Mouse (Mus musculus) forebrain, embryonic 11.5 days (tissue): ENCODE measurements at regions not wholly inside any gene's neighbourhood (a gene's known extent, or its start where the extent isn't known, plus 50 kb on each side); places are given as distances from the start of the nearest gene placed in this dataset.

Experiments used
- ATAC-seq: fragments of 200-750 bp; cut with Nextera tagmentation; replicated peaks from 2 replicates; pipeline ENCODE4 v1.8.0; 2017; ENCODE audit warnings: moderate TSS enrichment; ENCODE audit not compliant: low FRiP score
- DNase-seq: peaks from one replicate; pipeline ENCODE4 v3.0.0-alpha.2; 2017; ENCODE audit warnings: low spot score
- H3K27ac ChIP-seq: fragments of 300-500 bp; sonication (generic); 2 replicates; pipeline ENCODE4 v1.5.1; 2014; ENCODE audit warnings: low read depth, low read length
- H3K27me3 ChIP-seq: fragments of 300-500 bp; sonication (generic); 2 replicates; pipeline ENCODE4 v1.6.1; 2014; ENCODE audit warnings: mild to moderate bottlenecking, low read length, mixed read lengths; ENCODE audit not compliant: control insufficient read depth, insufficient read depth
- H3K36me3 ChIP-seq: fragments of 300-500 bp; sonication (generic); 2 replicates; pipeline ENCODE4 v1.6.1; 2014; ENCODE audit warnings: mild to moderate bottlenecking, low read length, moderate library complexity, mixed read lengths; ENCODE audit not compliant: control insufficient read depth, insufficient read depth
- H3K4me1 ChIP-seq: fragments of 300-500 bp; sonication (generic); replicated peaks from 2 replicates; pipeline ENCODE4 v1.6.1; 2014; ENCODE audit warnings: low read length, mixed read lengths; ENCODE audit not compliant: control insufficient read depth, insufficient read depth
- H3K4me2 ChIP-seq: fragments of 300-500 bp; sonication (generic); 2 replicates; pipeline ENCODE4 v1.6.1; 2014; ENCODE audit warnings: low read depth, mild to moderate bottlenecking, low read length, moderate library complexity, mixed read lengths; ENCODE audit not compliant: severe bottlenecking
- H3K4me3 ChIP-seq: fragments of 300-500 bp; sonication (generic); 2 replicates; pipeline ENCODE4 v1.5.1; 2014; ENCODE audit warnings: low read depth, low read length
- H3K9ac ChIP-seq: fragments of 300-500 bp; sonication (generic); 2 replicates; pipeline ENCODE4 v1.6.1; 2014; ENCODE audit warnings: low read length
- H3K9me3 ChIP-seq: fragments of 300-500 bp; sonication (generic); 2 replicates; pipeline ENCODE4 v1.6.1; 2016; ENCODE audit warnings: low read length, mixed read lengths; ENCODE audit not compliant: control insufficient read depth
- WGBS: fragments of 180-500 bp; shearing (Covaris S2); extraction: QIAGEN DNeasy Blood & Tissue Kit; methylation state at CpG from one replicate; pipeline ENCODE4 v1.1.7; 2014; 5-methylcytosine and 5-hydroxymethylcytosine counted together

DNA sequence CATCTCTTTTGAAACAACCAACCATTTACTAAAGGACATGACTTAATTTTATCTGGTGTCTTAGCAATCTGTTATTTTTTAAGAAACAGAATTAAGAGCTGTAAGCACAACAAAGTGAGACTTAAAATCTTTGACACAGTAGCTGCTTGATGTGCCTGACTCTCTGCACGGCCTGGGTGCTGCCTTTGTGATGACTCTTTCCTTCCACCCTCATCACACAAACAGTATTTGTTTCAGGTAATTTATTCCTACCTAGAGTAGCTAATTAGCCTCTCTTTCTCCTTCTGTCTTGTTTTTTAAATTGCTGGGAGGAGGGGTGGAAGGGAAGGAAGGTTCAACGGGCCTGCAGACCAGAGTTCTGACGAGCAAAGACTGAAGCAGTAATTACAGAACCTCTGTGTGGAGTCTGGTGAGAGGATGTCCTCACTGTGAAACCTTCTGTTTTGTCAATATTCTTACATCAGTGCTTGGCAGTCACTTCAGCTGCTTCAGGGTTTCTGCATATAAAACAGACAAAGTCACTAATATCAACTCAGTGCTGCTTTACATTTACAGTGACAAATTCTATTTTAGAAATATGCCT, 829.6 kb downstream of the D3Ertd751e start:
- Histone ChIP-seq H3K27me3 (no peaks in the 10 kb centered on the region), H3K9me3 (no peaks in the 10 kb centered on the region), H3K9ac (no peak overlapping the region), H3K27ac (no peak overlapping the region), H3K4me2 (no peak overlapping the region), H3K4me1 (peaks cover 2% of the 10 kb centered on the region; the same call in 1 of the 2 replicates), H3K36me3 (no peaks in the 10 kb centered on the region), H3K4me3 (no peak overlapping the region)
- 14% methylated on average over 3 of the region's 3 CpGs for WGBS
- no peak for DNase-seq
- peak; percentile 44; the same call in 1 of the 2 replicates for ATAC-seq

DNA sequence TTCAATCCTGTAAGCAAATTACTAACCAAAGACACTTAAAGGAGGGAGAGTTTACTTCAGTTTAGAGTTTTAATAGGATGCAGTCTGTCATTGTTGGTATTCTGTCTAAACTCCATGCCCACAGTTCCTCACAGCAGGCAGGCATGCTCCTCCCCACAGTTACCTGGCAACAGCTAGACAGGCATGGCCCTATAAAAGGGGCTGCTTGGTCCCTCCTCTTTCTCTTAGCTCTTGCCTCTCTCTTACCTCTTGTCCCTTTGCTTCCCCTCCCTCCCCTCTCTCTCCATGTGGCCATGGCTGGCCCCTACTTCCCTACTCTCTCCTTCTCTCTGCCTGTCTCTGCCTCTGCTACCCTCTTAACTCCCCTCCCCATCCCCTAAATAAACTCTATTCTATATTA, 830.7 kb downstream of the D3Ertd751e start:
- H3K4me3 ChIP-seq: no peak overlapping the region
- H3K4me2 ChIP-seq: no peak overlapping the region
- no peaks in the 10 kb centered on the region for H3K27me3 ChIP-seq
- no peaks in the 10 kb centered on the region for H3K36me3 ChIP-seq
- DNase-seq (peak; percentile 79), ATAC-seq (peak; percentile 96)
- no peak overlapping the region for H3K27ac ChIP-seq
- H3K9ac ChIP-seq: no peak overlapping the region
- H3K4me1 ChIP-seq: peaks cover 2% of the 10 kb centered on the region; the same call in 1 of the 2 replicates
- no peaks in the 10 kb centered on the region for H3K9me3 ChIP-seq

DNA sequence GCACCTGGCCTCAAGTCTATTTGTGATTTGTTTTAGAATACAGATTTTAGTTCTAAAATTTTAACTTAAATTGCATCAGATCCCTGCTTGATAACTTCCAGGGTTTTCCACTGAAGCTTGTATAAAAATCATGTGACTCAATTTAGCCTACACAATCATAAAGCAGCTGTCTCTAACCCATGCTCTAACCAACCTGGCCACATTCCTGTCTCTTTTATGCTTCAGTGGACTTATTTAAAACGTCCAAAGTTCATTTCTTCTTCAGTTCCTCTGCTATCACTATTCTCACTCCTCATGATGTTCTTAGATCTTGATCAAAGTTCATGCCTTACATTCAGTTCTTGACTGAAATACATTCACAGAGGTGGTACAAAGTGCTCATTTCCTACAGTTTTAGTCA, 839.9 kb downstream of the D3Ertd751e start:
- no peaks in the 10 kb centered on the region for H3K9me3 ChIP-seq
- no peak overlapping the region for H3K9ac ChIP-seq
- no peak overlapping the region for H3K4me2 ChIP-seq
- WGBS: 18% methylated on average over 1 of the region's 1 CpGs
- ATAC-seq (no peak), DNase-seq (no peak)
- H3K4me3 ChIP-seq: no peak overlapping the region
- H3K27me3 ChIP-seq: no peaks in the 10 kb centered on the region
- no peaks in the 10 kb centered on the region for H3K4me1 ChIP-seq
- no peaks in the 10 kb centered on the region for H3K36me3 ChIP-seq
- no peak overlapping the region for H3K27ac ChIP-seq

- H3K27me3 ChIP-seq: no peaks in the 10 kb centered on the region
- no peak overlapping the region for H3K27ac ChIP-seq
- 73% methylated on average over 6 of the region's 6 CpGs for WGBS
- no peak overlapping the region for H3K9ac ChIP-seq
- no peak overlapping the region for H3K4me3 ChIP-seq
- no peaks in the 10 kb centered on the region for H3K9me3 ChIP-seq
- no peaks in the 10 kb centered on the region for H3K36me3 ChIP-seq
- H3K4me1 ChIP-seq: no peaks in the 10 kb centered on the region
- no peak overlapping the region for H3K4me2 ChIP-seq
- no peak for ATAC-seq
- DNase-seq: no peak
These were observed 845.0 kb downstream of the D3Ertd751e start for GRCm38 (mm10) chr3:42587296-42587932.

GRCm38 (mm10) chr3:42589516-42589915, 847.1 kb downstream of the D3Ertd751e start:
- Histone ChIP-seq H3K4me2 (no peak overlapping the region), H3K27me3 (no peaks in the 10 kb centered on the region), H3K4me3 (no peak overlapping the region), H3K9ac (no peak overlapping the region), H3K27ac (no peak overlapping the region), H3K4me1 (no peaks in the 10 kb centered on the region), H3K36me3 (no peaks in the 10 kb centered on the region), H3K9me3 (no peaks in the 10 kb centered on the region)
- WGBS: 88% methylated on average over 2 of the region's 2 CpGs
- ATAC-seq (no peak), DNase-seq (no peak)

DNA sequence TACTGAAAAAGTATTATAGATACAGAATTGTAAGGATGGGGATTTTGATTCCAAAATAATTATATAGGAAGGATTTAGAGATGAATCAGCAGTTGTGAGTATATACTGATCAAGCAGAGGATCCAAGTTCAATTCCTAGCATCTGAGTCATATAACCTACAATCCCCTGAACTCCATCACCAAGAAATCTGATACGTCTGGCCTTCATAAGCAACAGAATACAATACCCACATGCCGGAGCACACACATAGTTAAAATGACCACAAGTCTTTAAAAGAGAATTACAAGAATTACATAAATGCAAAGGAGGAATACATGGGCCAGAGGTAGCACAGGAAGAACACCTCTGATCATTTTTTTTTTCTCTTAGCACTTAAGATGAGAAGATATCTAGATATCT, 847.7 kb downstream of the D3Ertd751e start:
- WGBS: 87% methylated on average over 2 of the region's 2 CpGs
- no peak for DNase-seq
- no peak overlapping the region for H3K27ac ChIP-seq
- H3K4me2 ChIP-seq: no peak overlapping the region
- no peak overlapping the region for H3K9ac ChIP-seq
- no peaks in the 10 kb centered on the region for H3K36me3 ChIP-seq
- no peaks in the 10 kb centered on the region for H3K27me3 ChIP-seq
- ATAC-seq: no peak
- no peak overlapping the region for H3K4me3 ChIP-seq
- H3K9me3 ChIP-seq: no peaks in the 10 kb centered on the region
- H3K4me1 ChIP-seq: no peaks in the 10 kb centered on the region

DNA sequence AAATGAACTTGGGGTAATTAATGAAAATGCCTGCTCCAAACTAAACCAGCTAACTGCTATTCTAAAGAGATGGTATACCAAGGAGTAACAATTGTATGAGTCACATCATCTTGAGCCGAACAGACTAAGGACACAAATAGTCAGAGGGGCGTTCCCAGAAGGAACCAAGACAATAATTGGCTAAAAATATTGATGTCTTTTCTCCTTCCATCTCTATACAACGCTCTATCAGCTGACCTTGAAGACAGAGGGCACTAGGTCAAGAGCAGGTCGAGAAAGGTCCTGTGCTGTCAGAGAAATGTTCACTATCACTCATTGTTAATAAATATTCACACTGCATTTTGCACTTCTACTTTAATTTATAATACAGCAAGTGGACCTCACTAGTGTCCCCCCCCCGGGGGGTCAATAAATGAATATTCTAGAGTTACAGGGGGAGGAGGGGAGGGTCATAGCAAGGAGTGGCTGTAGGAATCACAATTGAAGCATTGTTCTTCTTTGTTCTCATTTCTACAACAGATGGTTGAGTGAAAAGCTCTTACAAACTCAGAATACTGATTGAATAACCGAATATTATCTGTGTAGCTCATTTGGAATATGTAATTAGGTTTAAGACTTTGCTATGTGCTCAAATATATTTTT, 851.5 kb downstream of the D3Ertd751e start:
- no peaks in the 10 kb centered on the region for H3K27me3 ChIP-seq
- DNase-seq: no peak
- no peak overlapping the region for H3K9ac ChIP-seq

DNA sequence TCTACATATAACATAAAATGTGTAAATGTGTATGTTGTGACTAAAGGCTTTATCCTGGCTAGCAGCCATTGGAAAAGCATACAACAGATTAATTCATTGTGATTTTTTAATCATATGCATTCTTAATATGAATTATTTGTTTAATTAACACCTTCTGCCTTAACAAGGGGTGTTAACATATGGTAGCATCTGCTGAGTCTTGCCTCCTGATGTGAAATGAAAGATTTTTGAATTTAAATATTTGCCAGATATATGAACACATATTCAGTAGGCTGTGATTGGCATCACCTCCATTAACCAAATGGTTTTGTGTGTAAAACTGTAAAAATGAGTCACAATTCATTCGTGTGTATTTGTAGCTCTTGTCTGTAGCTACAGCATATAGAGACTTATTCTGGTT, 854.3 kb downstream of the D3Ertd751e start:
- H3K36me3 ChIP-seq: no peaks in the 10 kb centered on the region

More for the DNA sequence above, 851.5 kb downstream of the D3Ertd751e start:
- no peak overlapping the region for H3K4me3 ChIP-seq
- 78% methylated on average over 6 of the region's 6 CpGs for WGBS
- H3K4me1 ChIP-seq: no peaks in the 10 kb centered on the region
- H3K27ac ChIP-seq: no peak overlapping the region
- no peaks in the 10 kb centered on the region for H3K9me3 ChIP-seq
- no peak for ATAC-seq
- no peaks in the 10 kb centered on the region for H3K36me3 ChIP-seq
- no peak overlapping the region for H3K4me2 ChIP-seq

More for the DNA sequence above, 854.3 kb downstream of the D3Ertd751e start:
- no peaks in the 10 kb centered on the region for H3K27me3 ChIP-seq
- H3K4me3 ChIP-seq: no peak overlapping the region
- no peaks in the 10 kb centered on the region for H3K4me1 ChIP-seq
- no peak overlapping the region for H3K27ac ChIP-seq
- no peaks in the 10 kb centered on the region for H3K9me3 ChIP-seq
- H3K9ac ChIP-seq: no peak overlapping the region
- no peak for DNase-seq
- ATAC-seq: no peak
- H3K4me2 ChIP-seq: no peak overlapping the region
- 80% methylated on average over 1 of the region's 1 CpGs for WGBS
